Mouse (Mus musculus) E14TG2a.4 (cell line): Measurements from ENCODE around the gene Surf4.

Source experiments
- CTCF ChIP-seq: conservative IDR thresholded peaks from 2 replicates; pipeline ENCODE4 v1.5.1; 2014; ENCODE audit warnings: low read length
- NANOG ChIP-seq: IDR thresholded peaks from 2 replicates; pipeline ENCODE4 v1.6.1; 2014; ENCODE audit warnings: borderline replicate concordance, low read length, mixed read lengths

- TF ChIP-seq CTCF (no peak), NANOG (no peak)
Observed at GRCm38 (mm10) chr2:26905936-26906335, 27.8 kb downstream of the Surf4 start.
